Mouse (Mus musculus): ENCODE data around the gene Pecam1.

Pecam1 gene

GRCm38 (mm10) chr11:106688375-106688774 lies 62.1 kb downstream of the Pecam1 start:
- DNase-seq = no peak

- DNase-seq = no peak
These were observed 63.1 kb downstream of the Pecam1 start for GRCm38 (mm10) chr11:106687293-106687692.

GRCm38 (mm10) chr11:106684027-106684426 lies 66.4 kb downstream of the Pecam1 start:
- DNase-seq = no peak

DNA sequence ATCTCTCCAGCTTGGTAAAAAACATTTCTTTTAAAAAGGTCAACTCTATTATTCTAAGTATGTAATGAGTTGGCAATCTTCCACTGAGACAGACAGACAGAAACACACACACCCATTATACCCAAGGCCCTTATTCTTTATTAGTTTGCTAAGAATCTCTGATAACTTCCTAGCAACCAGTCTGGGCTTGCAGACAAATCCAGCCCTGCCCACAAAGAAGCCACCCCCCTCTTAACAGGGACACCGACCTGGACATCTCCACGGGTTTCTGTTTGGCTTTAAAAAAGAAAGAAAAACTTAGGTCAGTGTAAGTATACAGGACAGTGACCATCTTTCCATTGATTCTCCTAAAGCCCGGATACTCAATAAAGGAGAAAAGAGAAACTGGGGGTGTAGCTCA lies 67.1 kb downstream of the Pecam1 start:
- no peak for DNase-seq

DNA sequence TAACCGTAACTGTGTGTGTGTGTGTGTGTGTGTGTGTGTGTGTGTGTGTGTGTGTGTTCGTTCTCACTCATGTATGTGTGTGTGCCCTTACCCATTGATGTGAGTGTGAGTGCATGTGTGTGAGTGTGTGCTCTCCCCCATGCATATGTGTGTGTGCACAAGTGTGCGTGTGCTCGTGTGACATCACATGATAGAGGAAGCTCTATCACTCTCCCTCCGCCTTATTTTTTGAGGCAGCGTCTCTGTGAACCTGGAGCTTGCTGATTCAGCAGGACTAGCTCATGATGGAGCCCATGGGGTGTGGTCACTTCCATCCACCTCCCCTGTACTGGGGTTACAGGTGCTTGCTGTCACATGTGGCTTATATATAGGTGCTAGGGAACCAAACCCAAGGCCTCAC lies 69.3 kb downstream of the Pecam1 start:
- no peak for DNase-seq

GRCm38 (mm10) chr11:106679874-106680273 lies 70.6 kb downstream of the Pecam1 start:
- DNase-seq = peak in 1 of 2 experiments; percentile 33

- peak; percentile 94 to 95 for DNase-seq
These were observed 72.4 kb downstream of the Pecam1 start for GRCm38 (mm10) chr11:106677910-106678591.

DNA sequence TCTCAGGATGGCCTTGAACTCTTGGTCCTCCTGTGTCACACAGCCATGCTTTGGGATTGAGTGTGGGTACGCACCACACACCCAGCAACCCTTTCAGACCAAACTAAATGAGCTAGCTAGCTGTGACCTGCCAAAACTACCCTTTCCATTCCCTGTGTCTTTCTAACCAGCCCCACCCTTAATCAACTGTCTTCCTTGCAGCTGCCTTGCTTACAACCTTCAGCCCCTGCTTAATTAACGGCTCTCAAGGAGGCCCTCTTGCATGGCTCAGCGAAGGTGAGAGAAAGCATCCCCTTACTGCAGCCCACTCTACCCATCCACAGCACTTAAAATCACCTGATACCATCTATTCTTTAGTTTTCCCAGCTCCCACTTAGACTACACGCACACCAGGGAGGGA lies 73.1 kb downstream of the Pecam1 start:
- DNase-seq = no peak

DNA sequence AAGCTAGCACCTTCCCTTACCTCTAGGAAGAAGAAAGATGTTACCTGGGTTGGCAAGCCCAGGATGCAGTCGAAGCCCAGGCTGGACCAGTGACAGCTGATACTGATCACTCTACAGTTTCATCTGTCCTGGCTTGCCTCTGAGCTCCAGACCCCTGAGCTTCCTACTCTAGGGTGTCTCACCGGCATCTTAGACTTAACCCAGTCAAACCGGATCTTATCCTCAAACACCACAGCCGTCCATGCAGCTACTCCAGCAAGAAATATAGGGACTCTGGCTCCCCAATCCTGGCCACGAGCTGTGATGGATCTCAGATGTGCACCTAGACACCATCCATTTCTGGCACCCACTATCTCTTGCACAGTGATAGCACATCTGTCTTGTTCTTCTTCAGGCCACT lies 74.6 kb downstream of the Pecam1 start:
- no peak for DNase-seq

- DNase-seq = peak; percentile 50 to 78
These were observed 75.2 kb downstream of the Pecam1 start for GRCm38 (mm10) chr11:106675201-106675726.

- DNase-seq = peak; percentile 89 to 91
These were observed 75.7 kb downstream of the Pecam1 start for GRCm38 (mm10) chr11:106674612-106675153.

GRCm38 (mm10) chr11:106673727-106674611 lies 76.5 kb downstream of the Pecam1 start:
- peak in 1 of 2 experiments; percentile 54 for DNase-seq

DNA sequence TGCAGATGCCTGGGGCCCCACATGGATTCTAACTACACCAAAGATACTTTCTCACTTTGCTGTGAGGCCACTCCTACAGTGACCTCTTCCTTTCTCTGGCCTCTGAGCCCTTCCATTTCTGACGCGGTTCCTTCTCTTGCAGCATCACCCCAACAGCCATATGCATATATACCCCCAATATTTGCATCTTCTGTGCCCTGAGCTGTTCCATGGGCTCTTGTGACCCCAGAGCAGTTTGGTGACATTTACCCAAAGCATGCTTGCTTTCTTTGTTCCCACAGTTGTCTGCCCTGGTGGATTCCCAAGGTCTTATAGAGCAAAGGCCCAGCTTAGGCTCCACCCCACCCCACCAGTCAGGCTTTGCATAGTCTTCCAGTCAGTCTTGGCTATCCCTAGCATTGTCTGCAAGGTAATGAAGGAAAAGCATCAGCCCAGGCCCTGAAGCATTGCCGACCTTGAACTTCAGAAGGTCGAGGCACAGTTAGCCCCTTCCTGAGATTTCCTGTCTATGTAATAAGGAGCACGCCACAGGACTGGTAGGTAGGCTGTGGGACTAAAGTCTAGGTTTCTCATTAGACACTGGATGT lies 77.4 kb downstream of the Pecam1 start:
- DNase-seq = no peak

DNA sequence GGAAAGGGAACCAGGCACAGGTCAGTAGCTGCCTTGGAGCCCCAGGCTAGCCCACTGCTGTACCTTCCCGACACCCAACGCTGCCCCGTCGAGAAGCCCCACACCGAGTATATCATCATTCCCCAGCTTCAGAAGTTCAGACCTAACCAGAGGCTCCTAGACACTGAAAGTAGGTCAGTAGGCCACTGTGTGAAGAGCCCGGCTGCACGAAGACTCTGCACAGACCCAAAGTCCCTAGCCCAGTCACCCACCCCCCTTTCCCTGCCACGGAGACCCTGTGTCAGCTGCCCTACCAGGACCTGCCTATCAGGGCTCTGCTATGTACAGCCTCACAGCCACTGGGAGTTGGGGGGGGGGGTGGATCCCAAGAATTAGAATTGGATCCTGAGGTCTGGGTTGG lies 78.6 kb downstream of the Pecam1 start:
- no peak for DNase-seq

- no peak for DNase-seq
These were observed 79.4 kb downstream of the Pecam1 start for GRCm38 (mm10) chr11:106670951-106671478.

- no peak for DNase-seq
These were observed 80.2 kb downstream of the Pecam1 start for GRCm38 (mm10) chr11:106670266-106670665.

GRCm38 (mm10) chr11:106669873-106670173 lies 80.6 kb downstream of the Pecam1 start:
- DNase-seq = peak in 1 of 2 experiments; percentile 39

- DNase-seq = no peak
These were observed 81.1 kb downstream of the Pecam1 start for GRCm38 (mm10) chr11:106669102-106669872.

DNA sequence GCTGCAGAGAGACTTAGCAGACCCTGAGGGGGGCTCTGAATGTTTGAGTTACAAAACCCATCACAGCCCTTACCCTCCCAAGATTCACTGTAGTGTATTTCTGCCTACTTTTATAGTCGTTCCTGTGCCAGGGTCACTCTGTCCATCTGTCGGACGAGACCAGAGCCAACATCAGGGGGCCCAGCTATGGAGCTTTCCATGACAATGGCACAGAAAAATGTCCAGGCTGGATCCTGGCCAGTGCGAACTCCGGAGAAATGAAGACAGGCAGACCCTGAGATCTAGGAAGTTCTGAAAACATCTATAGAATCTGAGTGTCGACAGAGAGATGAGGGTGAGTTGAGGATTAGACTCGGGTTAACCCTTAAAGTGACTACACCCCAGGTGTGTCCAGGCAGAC lies 82.1 kb downstream of the Pecam1 start:
- no peak for DNase-seq

- no peak for DNase-seq
These were observed 82.6 kb downstream of the Pecam1 start for GRCm38 (mm10) chr11:106667855-106668254.

- no peak for DNase-seq
These were observed 83.8 kb downstream of the Pecam1 start for GRCm38 (mm10) chr11:106666470-106667107.

DNA sequence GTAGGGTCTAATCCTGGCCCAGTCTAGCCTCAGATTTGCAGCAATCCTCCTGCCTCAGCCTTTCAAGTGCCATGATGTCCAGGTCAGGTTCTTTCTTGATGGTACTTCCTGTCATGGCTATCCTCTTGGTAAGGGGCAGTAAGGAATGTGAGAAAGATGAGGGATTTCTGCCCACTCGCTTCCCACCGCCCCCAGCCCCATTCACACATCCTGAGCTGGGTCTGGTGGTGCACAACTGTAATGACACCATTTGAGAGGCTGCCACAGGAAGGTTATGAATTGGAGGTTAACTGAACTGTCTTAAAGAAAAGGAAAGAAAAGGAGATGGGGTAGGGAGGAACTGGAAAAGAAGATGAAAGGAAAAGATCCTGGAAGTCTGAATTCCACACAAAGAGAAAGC lies 84.6 kb downstream of the Pecam1 start:
- DNase-seq = no peak

All from kidney, postnatal 25 days (tissue).